Mouse (Mus musculus): ENCODE measurements around the gene St3gal5. TPM values are rescaled to one million over a fixed set of nuclear protein-coding genes. Genes with fewer than 3 reads are reported as not detected.
"Not testable (repeated sequence)": the region's sequence is repeated elsewhere in the genome, so short reads cannot be mapped to it uniquely, and the experiment has no call there.

St3gal5 gene
- 47.1 and 53.6 TPM in 2 replicates for polyA plus RNA-seq (2016; fragmentation: Nextera tagmentation; extraction: Ambion mirVana)

DNA sequence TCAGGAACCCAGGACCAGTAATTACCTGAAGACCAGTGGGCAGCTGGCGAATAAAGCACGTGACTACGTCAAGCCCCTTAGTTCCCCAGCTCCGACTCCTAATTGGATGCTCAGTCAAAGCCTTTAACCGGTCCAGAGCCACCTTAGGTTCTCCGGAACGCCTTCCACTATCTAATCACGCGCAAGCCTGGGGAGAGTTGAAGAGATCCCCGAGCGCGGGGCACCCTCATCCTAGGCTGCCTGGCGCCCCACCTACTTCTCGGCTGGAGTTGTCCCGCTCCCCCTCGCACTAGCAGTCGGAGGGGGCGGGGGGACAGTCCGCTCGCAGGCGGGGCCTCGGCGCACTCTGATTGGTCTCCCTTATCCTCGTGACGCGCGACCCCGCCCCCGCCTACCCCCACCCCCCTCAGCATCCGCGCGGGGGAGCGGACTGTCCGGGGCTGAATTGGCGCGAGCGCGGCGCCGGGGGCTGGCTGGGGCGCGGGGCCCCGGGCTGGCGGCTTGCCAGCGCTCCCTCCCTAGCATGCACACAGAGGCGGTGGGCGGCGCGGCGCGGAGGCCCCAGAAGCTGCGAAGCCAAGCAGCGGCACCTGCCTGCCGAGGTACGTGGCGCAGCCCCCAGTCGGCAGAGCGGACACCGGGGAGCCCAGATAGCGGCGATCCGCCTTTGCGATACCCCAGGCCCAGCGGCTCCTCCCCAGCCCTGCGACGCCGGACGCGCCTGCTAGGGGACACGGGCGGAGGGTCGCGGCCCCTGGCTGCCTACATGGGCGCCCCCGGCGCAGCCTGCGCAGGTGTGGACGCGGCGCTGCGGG, at the start of gene St3gal5:
Gene St3gal5, plus strand, starts transcription at position 412 of the 815 bp plus-strand sequence.
- peaks cover 26% of the 10 kb centered on the region for H3K4me1 ChIP-seq
- no peaks in the 10 kb centered on the region for H3K9me3 ChIP-seq (replicated peaks)

GRCm38 (mm10) chr6:72048643-72049042, 48.7 kb upstream of the St3gal5 start:
- Histone ChIP-seq H3K27me3 (no peaks in the 10 kb centered on the region), H3K4me2 (replicated peaks) (no peak overlapping the region), H3K9me3 (replicated peaks) (no peaks in the 10 kb centered on the region), H3K9ac (no peak overlapping the region), H3K36me3 (no peaks in the 10 kb centered on the region), H3K4me1 (no peaks in the 10 kb centered on the region), H3K27ac (no peak overlapping the region), H3K4me3 (no peak overlapping the region)
- WGBS: 91% methylated on average over 5 of the region's 5 CpGs
- no peak for ATAC-seq (ENCODE audit: low FRiP score)

More for the DNA sequence above, at the start of gene St3gal5:
- Histone ChIP-seq H3K36me3 (no peaks in the 10 kb centered on the region), H3K9ac (peak within 1 kb of the TSS; percentile 79), H3K4me2 (replicated peaks) (peak within 1 kb of the TSS; percentile 74), H3K4me3 (peak within 1 kb of the TSS; percentile 59), H3K27me3 (no peaks in the 10 kb centered on the region), H3K27ac (peak within 1 kb of the TSS; percentile 89)
- under 1% methylated on average over 69 of the region's 81 CpGs for WGBS
- peak; percentile 98 for ATAC-seq (ENCODE audit: low FRiP score)

- ATAC-seq (ENCODE audit: low FRiP score): no peak
- H3K9ac ChIP-seq: no peak overlapping the region
Observed at GRCm38 (mm10) chr6:72049941-72050340, 47.5 kb upstream of the St3gal5 start.

DNA sequence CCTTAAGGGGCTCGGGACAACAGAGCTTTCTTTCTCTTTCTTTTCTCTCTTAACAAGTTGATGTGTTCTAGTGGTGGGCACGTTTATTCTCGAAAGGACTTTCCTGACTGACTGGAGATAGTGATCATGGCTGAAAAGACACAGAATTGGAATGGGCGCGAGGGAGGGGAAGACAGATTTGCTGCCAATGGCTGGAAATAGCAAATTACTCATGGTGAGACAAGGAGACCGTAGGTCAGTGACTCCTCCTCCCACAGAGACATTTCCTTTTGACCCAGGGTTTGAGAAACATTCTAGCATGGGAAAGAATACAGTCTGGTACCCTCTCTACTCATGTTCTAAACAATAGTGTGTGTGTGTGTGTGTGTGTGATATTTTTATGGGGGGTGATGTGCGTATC, 46.6 kb upstream of the St3gal5 start:
- 70% methylated on average over 7 of the region's 7 CpGs for WGBS

More at GRCm38 (mm10) chr6:72049941-72050340, 47.5 kb upstream of the St3gal5 start:
- H3K36me3 ChIP-seq: no peaks in the 10 kb centered on the region
- no peak overlapping the region for H3K27ac ChIP-seq
- H3K27me3 ChIP-seq: no peaks in the 10 kb centered on the region
- H3K4me1 ChIP-seq: no peaks in the 10 kb centered on the region
- H3K4me3 ChIP-seq: no peak overlapping the region
- WGBS: 74% methylated on average over 6 of the region's 6 CpGs
- no peak overlapping the region for H3K4me2 ChIP-seq (replicated peaks)
- H3K9me3 ChIP-seq (replicated peaks): no peaks in the 10 kb centered on the region

DNA sequence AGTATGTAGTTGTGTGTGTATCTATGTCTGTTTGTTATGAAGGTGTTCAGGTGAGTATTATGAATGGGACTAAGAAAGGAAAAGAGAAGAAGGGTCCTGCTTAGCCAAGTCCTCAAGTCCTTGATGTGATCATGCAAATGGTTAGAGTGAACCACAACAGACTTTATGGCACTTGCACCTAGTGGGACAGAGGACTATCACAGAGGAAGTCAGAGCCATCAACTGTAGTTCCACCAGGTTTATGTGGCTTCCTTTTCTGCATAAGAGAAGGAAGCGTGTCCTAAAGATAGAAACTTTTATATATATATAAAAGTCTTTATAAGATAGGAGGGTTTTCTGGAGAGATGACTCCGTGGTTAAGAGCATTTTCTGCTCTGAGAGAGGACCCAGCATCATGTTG, 46.1 kb upstream of the St3gal5 start:
- WGBS: 91% methylated on average over 2 of the region's 2 CpGs

More for the DNA sequence above, 46.6 kb upstream of the St3gal5 start:
- Histone ChIP-seq H3K4me2 (replicated peaks) (no peak overlapping the region), H3K36me3 (no peaks in the 10 kb centered on the region), H3K9me3 (replicated peaks) (no peaks in the 10 kb centered on the region), H3K27ac (no peak overlapping the region), H3K4me3 (no peak overlapping the region), H3K4me1 (no peaks in the 10 kb centered on the region), H3K27me3 (no peaks in the 10 kb centered on the region), H3K9ac (no peak overlapping the region)
- no peak for ATAC-seq (ENCODE audit: low FRiP score)

GRCm38 (mm10) chr6:72051757-72052156, 45.6 kb upstream of the St3gal5 start:
- H3K27me3 ChIP-seq: no peaks in the 10 kb centered on the region
- no peaks in the 10 kb centered on the region for H3K4me1 ChIP-seq
- no peak overlapping the region for H3K9ac ChIP-seq
- WGBS: 64% methylated on average over 6 of the region's 6 CpGs
- no peak overlapping the region for H3K4me3 ChIP-seq
- no peak overlapping the region for H3K27ac ChIP-seq
- H3K4me2 ChIP-seq (replicated peaks): no peak overlapping the region
- H3K36me3 ChIP-seq: no peaks in the 10 kb centered on the region
- ATAC-seq (ENCODE audit: low FRiP score): no peak
- H3K9me3 ChIP-seq (replicated peaks): no peaks in the 10 kb centered on the region

More for the DNA sequence above, 46.1 kb upstream of the St3gal5 start:
- no peaks in the 10 kb centered on the region for H3K9me3 ChIP-seq (replicated peaks)
- no peaks in the 10 kb centered on the region for H3K36me3 ChIP-seq
- H3K4me1 ChIP-seq: no peaks in the 10 kb centered on the region
- no peak overlapping the region for H3K9ac ChIP-seq
- no peaks in the 10 kb centered on the region for H3K27me3 ChIP-seq
- H3K4me2 ChIP-seq (replicated peaks): no peak overlapping the region
- ATAC-seq (ENCODE audit: low FRiP score): no peak
- no peak overlapping the region for H3K27ac ChIP-seq
- H3K4me3 ChIP-seq: no peak overlapping the region

- H3K36me3 ChIP-seq: no peaks in the 10 kb centered on the region
- H3K4me2 ChIP-seq (replicated peaks): no peak overlapping the region
- no peaks in the 10 kb centered on the region for H3K27me3 ChIP-seq
- WGBS: 78% methylated on average over 2 of the region's 2 CpGs
- ATAC-seq (ENCODE audit: low FRiP score): no peak
- H3K9me3 ChIP-seq (replicated peaks): no peaks in the 10 kb centered on the region
- no peaks in the 10 kb centered on the region for H3K4me1 ChIP-seq
- no peak overlapping the region for H3K27ac ChIP-seq
- H3K9ac ChIP-seq: no peak overlapping the region
- H3K4me3 ChIP-seq: no peak overlapping the region
Observed at GRCm38 (mm10) chr6:72056548-72056947, 40.8 kb upstream of the St3gal5 start.

- ATAC-seq (ENCODE audit: low FRiP score): no peak
- no peak overlapping the region for H3K4me3 ChIP-seq
- 82% methylated on average over 9 of the region's 9 CpGs for WGBS
- H3K4me1 ChIP-seq: no peaks in the 10 kb centered on the region
- no peak overlapping the region for H3K27ac ChIP-seq
- no peaks in the 10 kb centered on the region for H3K36me3 ChIP-seq
- H3K9ac ChIP-seq: no peak overlapping the region
- H3K4me2 ChIP-seq (replicated peaks): no peak overlapping the region
- H3K27me3 ChIP-seq: no peaks in the 10 kb centered on the region
- H3K9me3 ChIP-seq (replicated peaks): no peaks in the 10 kb centered on the region
Observed at GRCm38 (mm10) chr6:72058398-72058889, 38.9 kb upstream of the St3gal5 start.

- not testable (repeated sequence) for ATAC-seq (ENCODE audit: low FRiP score); H3K9ac ChIP-seq; H3K4me2 ChIP-seq (replicated peaks); H3K27me3 ChIP-seq; H3K4me1 ChIP-seq; H3K4me3 ChIP-seq; H3K9me3 ChIP-seq (replicated peaks); H3K36me3 ChIP-seq; H3K27ac ChIP-seq
- WGBS: 52% methylated on average over 10 of the region's 10 CpGs
Observed at GRCm38 (mm10) chr6:72060677-72061076, 36.7 kb upstream of the St3gal5 start.

DNA sequence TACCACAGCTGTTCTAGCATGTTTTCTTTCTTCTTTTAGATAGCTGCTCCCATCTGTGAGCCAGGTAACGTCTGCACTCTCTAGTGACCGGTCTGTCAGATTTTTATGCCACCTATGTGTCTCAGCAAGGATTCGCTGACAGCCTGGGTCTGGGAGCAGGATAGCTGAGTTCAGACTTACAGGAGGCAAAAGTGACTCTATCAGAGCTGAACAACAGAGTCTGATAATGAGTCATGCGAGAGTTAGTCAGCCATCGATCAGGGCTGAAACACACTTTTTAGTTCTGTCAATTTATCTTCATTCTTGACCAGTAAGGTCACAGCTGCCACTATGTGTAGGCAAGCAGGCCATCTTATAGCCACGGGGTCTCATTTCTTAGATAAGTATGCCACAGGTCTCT, 33.7 kb upstream of the St3gal5 start:
- H3K4me2 ChIP-seq (replicated peaks): no peak overlapping the region
- no peak overlapping the region for H3K9ac ChIP-seq
- no peaks in the 10 kb centered on the region for H3K9me3 ChIP-seq (replicated peaks)
- ATAC-seq (ENCODE audit: low FRiP score): no peak
- H3K27ac ChIP-seq: no peak overlapping the region
- no peaks in the 10 kb centered on the region for H3K27me3 ChIP-seq
- WGBS: 81% methylated on average over 6 of the region's 6 CpGs
- no peak overlapping the region for H3K4me3 ChIP-seq
- H3K4me1 ChIP-seq: no peaks in the 10 kb centered on the region
- no peaks in the 10 kb centered on the region for H3K36me3 ChIP-seq

- Histone ChIP-seq H3K27ac (no peak overlapping the region), H3K9ac (no peak overlapping the region), H3K9me3 (replicated peaks) (no peaks in the 10 kb centered on the region), H3K4me3 (no peak overlapping the region), H3K4me1 (no peaks in the 10 kb centered on the region), H3K36me3 (no peaks in the 10 kb centered on the region), H3K27me3 (no peaks in the 10 kb centered on the region), H3K4me2 (replicated peaks) (no peak overlapping the region)
- WGBS: 64% methylated on average over 10 of the region's 10 CpGs
- ATAC-seq (ENCODE audit: low FRiP score): no peak
Observed at GRCm38 (mm10) chr6:72065988-72066387, 31.4 kb upstream of the St3gal5 start.

DNA sequence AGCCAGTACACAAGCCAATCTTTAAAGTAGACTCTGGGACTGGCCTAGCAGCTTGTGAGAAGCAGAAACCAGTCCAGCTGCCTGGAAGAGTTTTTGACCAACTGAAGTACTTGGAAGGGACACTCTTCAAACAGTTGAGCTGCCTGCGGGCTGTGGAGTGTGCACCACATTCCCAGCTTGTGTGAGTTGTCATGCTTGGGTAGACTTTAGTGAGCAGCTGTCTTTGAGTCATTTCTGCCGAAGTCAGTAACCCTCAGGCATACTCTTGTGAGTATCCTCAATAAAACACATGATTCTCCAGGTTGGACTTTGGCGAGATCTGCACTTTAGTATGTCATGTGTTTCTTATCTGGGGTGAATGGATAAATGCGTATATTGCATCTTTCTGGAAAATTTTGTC, 29.0 kb upstream of the St3gal5 start:
- no peaks in the 10 kb centered on the region for H3K36me3 ChIP-seq
- no peak overlapping the region for H3K4me2 ChIP-seq (replicated peaks)
- no peaks in the 10 kb centered on the region for H3K9me3 ChIP-seq (replicated peaks)
- no peak overlapping the region for H3K9ac ChIP-seq
- ATAC-seq (ENCODE audit: low FRiP score): no peak
- H3K27ac ChIP-seq: no peak overlapping the region
- 91% methylated on average over 4 of the region's 4 CpGs for WGBS
- H3K4me1 ChIP-seq: no peaks in the 10 kb centered on the region
- no peaks in the 10 kb centered on the region for H3K27me3 ChIP-seq
- no peak overlapping the region for H3K4me3 ChIP-seq

Measured in hindbrain, embryonic 12.5 days (tissue).